Mouse (Mus musculus) WW6 (cell line): ENCODE results near the gene Il34.
A peak's percentile ranks its signal among the peaks of the same experiment; 100 is the strongest.

Experiments used
- DNase-seq: peaks from one replicate; pipeline ENCODE4 v3.0.0-alpha.2; 2013; ENCODE audit warnings: low read depth, low spot score

Gene Il34

GRCm38 (mm10) chr8:110805669-110806068 lies at the start of gene Il34:
TSS of gene Il34 (minus strand) at chr8:110805924.
- peak; percentile 48 for DNase-seq

GRCm38 (mm10) chr8:110851186-110851585 lies 45.5 kb upstream of the Il34 start:
- DNase-seq = no peak

DNA sequence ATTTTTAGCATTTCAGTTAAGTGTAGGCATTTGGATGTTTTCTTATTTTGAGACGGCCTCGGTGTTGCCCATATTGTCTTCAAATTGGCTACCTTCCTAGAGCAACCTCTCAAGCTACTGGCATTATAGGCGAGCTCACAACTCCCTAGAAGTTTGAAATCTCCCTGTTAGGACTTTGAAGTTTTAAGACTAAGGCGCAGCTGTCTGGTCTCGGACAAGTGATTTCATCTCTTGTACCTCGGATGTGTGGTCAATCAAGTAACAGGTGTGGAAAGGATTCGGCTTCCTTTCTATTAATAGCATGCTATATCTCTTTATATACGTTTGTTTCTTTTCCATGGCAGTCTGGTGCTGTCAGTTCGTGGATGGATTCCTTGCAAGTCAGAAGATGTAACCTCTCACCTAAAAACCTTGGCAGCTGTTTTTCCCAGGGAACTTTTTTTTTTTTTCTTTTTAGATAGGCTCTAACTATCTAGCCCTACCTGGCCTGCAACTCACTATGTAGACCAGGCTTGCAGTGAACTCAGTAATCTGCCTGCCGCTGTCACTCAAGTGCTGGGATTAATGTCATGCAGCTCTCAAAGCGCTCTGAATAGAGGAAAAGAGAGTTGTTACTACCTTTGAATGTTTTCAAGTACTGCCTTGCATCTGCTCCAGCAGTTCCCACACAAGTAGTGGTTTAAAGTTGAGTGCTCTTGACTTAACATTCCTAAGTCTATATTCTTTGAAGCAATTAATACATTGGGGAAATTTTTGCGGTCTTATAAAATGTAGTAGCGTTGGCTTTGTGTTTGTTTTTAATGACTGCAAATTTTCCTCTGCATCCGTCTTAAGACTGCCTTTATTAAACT lies 42.1 kb upstream of the Il34 start:
- no peak for DNase-seq

DNA sequence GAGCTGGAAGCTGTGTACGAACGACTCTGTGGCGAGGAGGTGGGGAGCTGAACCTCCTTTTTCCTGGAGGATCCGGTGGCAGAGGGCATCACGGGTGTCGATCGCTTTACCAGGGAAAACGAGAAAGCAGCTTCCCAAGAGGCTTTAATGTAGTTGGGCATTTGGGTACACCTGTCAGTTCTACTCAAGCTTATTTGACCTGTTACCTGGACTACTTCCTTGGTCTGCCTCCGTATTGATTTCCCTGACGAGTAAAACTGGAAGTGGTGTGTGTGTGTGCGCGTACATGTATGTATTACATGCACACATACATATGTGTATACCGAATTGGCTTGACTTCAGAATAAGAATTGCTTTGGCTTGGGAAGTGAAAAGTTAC lies 41.4 kb upstream of the Il34 start:
- DNase-seq = no peak

- DNase-seq = peak; percentile 73
Measured at GRCm38 (mm10) chr8:110846405-110847170, 40.9 kb upstream of the Il34 start, which contains the start of the genes Cog4 and Sf3b3. TSS of gene Cog4 (plus strand) at chr8:110846600. TSS of gene Sf3b3 (minus strand) at chr8:110846787.

GRCm38 (mm10) chr8:110845821-110846404 lies 40.2 kb upstream of the Il34 start:
- DNase-seq = no peak

DNA sequence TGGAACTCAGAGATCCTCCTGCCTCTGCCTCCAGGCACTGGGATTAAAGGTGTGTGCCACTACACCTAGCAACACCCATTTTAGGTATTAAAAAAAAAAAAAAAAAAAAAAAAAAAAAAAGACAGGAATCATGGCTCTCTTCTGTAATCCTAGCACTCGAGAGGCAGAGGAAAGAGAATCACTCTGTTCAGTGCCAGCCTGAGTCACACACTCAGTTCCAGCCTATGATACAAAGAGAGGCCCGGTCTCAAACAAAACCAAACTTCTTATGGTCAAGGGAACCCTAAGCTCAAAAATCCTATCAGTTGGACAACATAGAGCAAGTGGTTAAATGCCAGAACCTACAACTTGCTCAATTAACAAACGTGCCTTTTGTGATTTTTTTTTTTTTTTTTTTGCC lies 39.2 kb upstream of the Il34 start:
- DNase-seq = no peak

GRCm38 (mm10) chr8:110843207-110843606 lies 37.5 kb upstream of the Il34 start:
- no peak for DNase-seq

- no peak for DNase-seq
Measured at GRCm38 (mm10) chr8:110842012-110842574, 36.4 kb upstream of the Il34 start.

- DNase-seq = no peak
Measured at GRCm38 (mm10) chr8:110831956-110832355, 26.2 kb upstream of the Il34 start.

DNA sequence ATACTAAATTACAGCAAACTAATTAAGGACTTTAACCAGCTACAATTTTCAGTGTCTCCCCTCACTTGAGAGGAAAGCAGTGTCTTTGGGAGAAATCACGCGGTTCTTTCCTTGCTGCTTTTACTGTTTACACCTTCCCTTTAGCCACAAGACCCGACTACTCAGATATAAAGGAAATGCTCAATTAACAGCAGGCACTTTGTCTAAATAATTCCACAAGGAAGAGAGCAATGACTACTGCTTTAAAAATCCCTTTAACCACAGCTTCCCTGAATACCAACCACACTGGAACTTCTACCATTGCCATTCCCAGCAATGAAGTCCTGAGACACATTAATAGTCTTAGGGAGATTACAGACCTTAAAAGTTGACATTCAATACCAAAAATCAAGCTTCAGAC lies 22.8 kb upstream of the Il34 start:
- DNase-seq = no peak

GRCm38 (mm10) chr8:110824861-110825260 lies 19.1 kb upstream of the Il34 start:
- DNase-seq = no peak

DNA sequence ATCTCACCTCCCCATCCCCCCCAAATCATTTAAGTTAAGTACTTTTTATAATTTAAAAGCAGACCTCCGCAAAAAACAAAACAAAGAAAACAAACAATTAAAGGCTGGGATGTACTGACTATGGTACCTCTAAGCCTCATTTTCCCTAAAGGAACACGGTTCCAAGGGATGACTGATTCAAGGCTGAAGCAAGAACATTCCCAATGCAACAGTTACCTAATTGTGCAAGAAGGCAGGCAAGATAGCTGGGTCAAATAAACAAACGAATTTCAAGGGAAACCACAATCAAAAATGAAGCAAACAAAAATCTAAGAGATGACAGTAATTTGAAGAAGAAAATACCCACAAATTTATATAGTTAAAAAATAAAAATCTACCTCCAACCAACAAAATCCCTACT lies 16.2 kb upstream of the Il34 start:
- no peak for DNase-seq

- DNase-seq = no peak
Measured at GRCm38 (mm10) chr8:110820257-110820656, 14.5 kb upstream of the Il34 start.

DNA sequence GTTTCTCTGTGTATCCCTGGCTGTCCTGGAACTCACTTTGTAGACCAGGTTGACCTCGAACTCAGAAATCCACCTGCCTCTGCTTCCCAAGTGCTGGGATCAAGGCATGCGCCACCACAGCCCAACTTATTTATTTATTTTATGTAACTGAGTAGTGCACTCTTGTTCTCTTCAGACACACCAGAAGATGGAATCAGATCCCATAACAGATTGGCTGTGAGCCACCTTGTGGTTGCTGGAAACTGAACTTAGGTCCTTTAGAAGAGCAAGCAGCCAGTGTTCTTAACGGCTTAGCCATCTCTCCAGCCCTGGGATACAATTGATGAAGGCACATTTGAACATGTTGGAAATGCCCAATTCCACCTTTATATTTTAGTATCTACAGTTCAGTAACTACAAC lies 12.9 kb upstream of the Il34 start:
- no peak for DNase-seq

GRCm38 (mm10) chr8:110816990-110817389 lies 11.3 kb upstream of the Il34 start:
- DNase-seq = no peak

DNA sequence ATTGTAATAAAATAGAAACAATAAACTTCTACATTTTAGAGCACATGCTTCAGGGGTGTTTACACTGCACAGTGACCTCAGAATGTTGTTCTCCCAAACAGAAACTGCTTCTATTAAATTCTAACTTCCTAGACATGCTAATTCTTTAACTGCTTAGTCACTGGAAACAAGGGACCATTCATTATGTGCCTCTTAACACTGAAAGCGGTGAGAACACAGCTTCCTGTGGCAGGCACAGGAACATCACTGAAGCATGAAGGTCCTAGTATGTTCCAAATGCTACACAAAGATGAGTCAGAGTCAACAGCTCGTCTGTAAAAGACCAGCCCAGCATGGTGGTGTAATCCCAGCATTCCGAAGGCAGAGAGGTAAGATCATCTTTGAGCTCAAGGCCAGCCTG lies 9.6 kb upstream of the Il34 start:
- DNase-seq = no peak

DNA sequence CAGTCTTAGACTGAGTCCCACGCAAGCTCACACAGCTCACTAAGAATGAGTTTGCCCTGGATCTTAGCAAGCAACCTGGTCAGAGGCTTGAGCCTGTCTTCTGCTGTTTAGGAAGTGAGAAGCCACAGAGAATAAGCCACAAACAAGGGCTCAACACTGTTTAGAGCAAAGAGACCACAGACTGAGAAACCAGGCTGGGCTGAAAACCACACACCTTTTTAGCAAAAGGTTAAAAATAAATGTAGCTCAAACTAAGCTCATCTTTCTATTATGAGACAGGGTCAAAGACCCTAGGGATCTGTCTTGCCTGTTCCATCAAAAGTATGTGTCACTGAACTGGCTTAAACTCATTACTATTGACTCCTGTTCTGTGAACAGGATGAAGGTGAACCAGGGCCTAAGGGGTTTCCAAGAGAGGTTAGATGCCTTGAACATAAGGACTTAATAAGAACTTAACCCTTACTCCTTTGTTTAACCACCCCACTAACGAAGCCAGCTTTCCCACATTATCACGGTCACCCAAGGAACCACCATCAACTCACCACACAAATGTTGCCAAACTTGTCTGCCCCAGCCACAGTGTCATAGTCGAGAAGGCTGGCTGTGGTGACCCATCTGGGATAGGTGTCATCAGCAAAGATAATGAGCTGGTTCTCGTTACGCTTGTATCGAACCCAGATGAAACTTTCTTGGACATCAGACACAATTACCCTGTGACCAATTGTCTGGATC lies 7.5 kb upstream of the Il34 start:
- no peak for DNase-seq

DNA sequence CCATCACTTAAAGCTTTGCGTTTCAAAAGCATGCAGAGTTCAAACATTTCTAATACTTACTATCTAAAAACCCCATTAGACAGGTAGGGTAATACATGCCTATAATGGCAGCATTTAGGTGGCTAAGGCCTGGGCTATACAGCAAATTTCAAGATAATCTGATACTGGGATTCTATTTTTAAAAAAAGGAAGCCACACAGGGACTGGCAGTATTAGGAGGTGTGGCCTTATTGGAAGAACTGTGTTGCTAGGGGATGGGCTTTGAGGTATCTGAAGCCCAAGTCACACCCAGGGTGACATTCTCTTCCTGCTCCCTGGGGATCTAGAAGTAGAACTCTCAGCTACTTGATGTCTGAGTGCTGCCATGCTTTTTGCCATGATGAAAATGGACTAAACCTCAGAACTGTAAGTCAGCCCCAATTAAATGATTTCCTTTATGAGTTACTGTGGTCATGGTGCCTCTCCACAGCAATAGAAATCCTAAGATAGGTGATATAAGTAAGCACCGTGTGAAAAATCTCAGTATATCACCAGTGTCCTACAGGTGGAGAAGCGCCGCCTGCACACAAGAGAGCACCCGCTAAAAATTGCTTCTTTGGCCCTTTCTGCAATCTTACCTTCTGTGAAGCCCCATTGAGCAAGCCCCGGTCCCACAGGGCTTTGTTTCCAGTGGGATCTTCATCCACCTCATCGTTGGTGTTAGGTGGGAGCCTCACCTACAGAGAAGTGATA lies 6.8 kb upstream of the Il34 start:
- no peak for DNase-seq

- no peak for DNase-seq
Measured at GRCm38 (mm10) chr8:110811793-110812192, 6.1 kb upstream of the Il34 start.

DNA sequence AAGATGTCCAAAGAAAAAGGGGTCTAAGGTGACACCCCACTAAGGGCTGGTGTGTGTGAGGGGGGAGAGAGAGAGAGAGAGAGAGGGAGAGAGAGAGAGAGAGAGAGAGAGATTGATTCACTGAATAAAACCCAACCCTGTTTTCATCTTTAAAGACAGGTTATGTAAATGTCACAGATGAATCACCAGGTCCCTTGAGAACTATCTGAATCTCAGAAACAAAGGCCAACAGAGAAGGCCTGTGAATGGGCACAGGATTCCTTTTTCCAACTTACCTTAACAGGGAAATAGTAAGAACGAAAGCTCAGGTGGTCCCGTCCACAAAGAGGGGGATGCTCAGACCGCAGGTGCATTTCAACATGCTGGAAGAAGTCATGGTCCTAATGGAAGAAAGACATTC lies 5.4 kb upstream of the Il34 start:
- DNase-seq = no peak
